Mouse (Mus musculus) heart, adult 2 months (tissue): ENCODE data around the gene Sde2. TPM values are rescaled to one million over a fixed set of nuclear protein-coding genes. Genes with fewer than 3 reads are reported as not detected.

Experiments used
- DNase-seq, 2 experiments: peaks; one replicate each; pipeline ENCODE4 v3.0.0; 2021
- H3K27ac ChIP-seq: fragments of 200-600 bp; 2 replicates; pipeline ENCODE4 v1.8.1; 2022
- H3K27me3 ChIP-seq: fragments of 200-500 bp; 2 replicates; pipeline ENCODE4 v1.6.1; 2012; ENCODE audit warnings: mild to moderate bottlenecking, low read length, inconsistent platforms, mixed read lengths; ENCODE audit not compliant: control insufficient read depth, insufficient read depth
- H3K36me3 ChIP-seq: fragments of 200-500 bp; 2 replicates; pipeline ENCODE4 v1.6.1; 2012; ENCODE audit warnings: low read length, inconsistent platforms; ENCODE audit not compliant: control insufficient read depth, insufficient read depth
- H3K4me1 ChIP-seq: fragments of 200-500 bp; 2 replicates; pipeline ENCODE4 v1.6.1; 2011; ENCODE audit warnings: low read length; ENCODE audit not compliant: control insufficient read depth, insufficient read depth
- H3K4me3 ChIP-seq: fragments of 200-600 bp; 2 replicates; pipeline ENCODE4 v1.8.1; 2022
- H3K79me2 ChIP-seq: fragments of 200-500 bp; replicated peaks from 2 replicates; pipeline ENCODE4 v1.6.1; 2012; ENCODE audit warnings: mild to moderate bottlenecking, inconsistent platforms, low read length, moderate library complexity, mixed read lengths; ENCODE audit not compliant: control insufficient read depth, insufficient read depth
- H3K9ac ChIP-seq: fragments of 200-500 bp; 2 replicates; pipeline ENCODE4 v1.6.1; 2012; ENCODE audit warnings: low read depth, mild to moderate bottlenecking, control low read depth, inconsistent platforms, low read length, mixed read lengths
- CTCF ChIP-seq: fragments of 200-600 bp; IDR thresholded peaks from 2 replicates; pipeline ENCODE4 v1.8.1; 2022; ENCODE audit warnings: antibody characterized with exemption, mild to moderate bottlenecking, moderate library complexity
- EP300 ChIP-seq: fragments of 200-500 bp; IDR thresholded peaks from 2 replicates; pipeline ENCODE4 v1.6.1; 2011; ENCODE audit warnings: low read depth, low read length, control low read depth; ENCODE audit not compliant: insufficient read depth
- POLR2A ChIP-seq: fragments of 200-500 bp; IDR thresholded peaks from 2 replicates; pipeline ENCODE4 v1.6.1; 2011; ENCODE audit warnings: mild to moderate bottlenecking, low read depth, low read length, control low read depth; ENCODE audit not compliant: insufficient read depth
- WGBS: fragments of 180-500 bp; shearing (Covaris S2); methylation state at CpG from one replicate; pipeline ENCODE4 v1.1.7; 2018; 5-methylcytosine and 5-hydroxymethylcytosine counted together
- intact Hi-C: fragments of 180-260 bp; cut with DNase I; formaldehyde crosslinking; loops from one replicate; pipeline ENCODE4 v1.15.1; 2025
- polyA plus RNA-seq: library from polyadenylated mRNA; depleted of rRNA; stranded (reverse); fragments of >200 nt; gene quantifications from 2 replicates; pipeline ENCODE4 v1.2.3, GENCODE M21; 2012
- total RNA-seq, 2 experiments: library from RNA; stranded (reverse); gene quantifications; 2 replicates each; pipeline ENCODE4 v1.2.3; 2021

The Sde2 gene
- total and polyA plus RNA-seq, 3 experiments: 5.0 to 12.1 (median 11.7) TPM

GRCm38 (mm10) chr1:180905876-180906275 is 54.9 kb downstream of the Sde2 start:
- intact Hi-C loops: loop anchor here (2.0 to 10.0 kb wide), 2 partner anchors 37 to 139 kb away; partner anchors contain the start of gene Tmem63a
- no peaks in the 10 kb centered on the region for H3K79me2 ChIP-seq
- no peak overlapping the region for H3K27ac ChIP-seq
- no peaks in the 10 kb centered on the region for H3K27me3 ChIP-seq
- no peaks in the 10 kb centered on the region for H3K36me3 ChIP-seq
- no peak for DNase-seq
- WGBS: 91% methylated on average over 17 of the region's 17 CpGs
- H3K4me3 ChIP-seq: no peak overlapping the region
- H3K9ac ChIP-seq: no peak overlapping the region
- H3K4me1 ChIP-seq: peaks cover 3% of the 10 kb centered on the region
- TF ChIP-seq EP300: no peak
- no peak for TF ChIP-seq CTCF
- no peak for TF ChIP-seq POLR2A

- no peak for DNase-seq
- H3K79me2 ChIP-seq: no peaks in the 10 kb centered on the region
- no peak overlapping the region for H3K27ac ChIP-seq
- no peaks in the 10 kb centered on the region for H3K36me3 ChIP-seq
- peaks cover 3% of the 10 kb centered on the region for H3K4me1 ChIP-seq
- intact Hi-C loops: loop anchor here (10.0 kb wide), 1 partner anchor 138 kb away; no protein-coding TSS in a partner anchor
- TF ChIP-seq POLR2A (no peak), CTCF (no peak), EP300 (no peak)
- no peaks in the 10 kb centered on the region for H3K27me3 ChIP-seq
- WGBS: 93% methylated on average over 24 of the region's 24 CpGs
- no peak overlapping the region for H3K4me3 ChIP-seq
- H3K9ac ChIP-seq: no peak overlapping the region
These were observed 55.7 kb downstream of the Sde2 start for GRCm38 (mm10) chr1:180906461-180907147.

DNA sequence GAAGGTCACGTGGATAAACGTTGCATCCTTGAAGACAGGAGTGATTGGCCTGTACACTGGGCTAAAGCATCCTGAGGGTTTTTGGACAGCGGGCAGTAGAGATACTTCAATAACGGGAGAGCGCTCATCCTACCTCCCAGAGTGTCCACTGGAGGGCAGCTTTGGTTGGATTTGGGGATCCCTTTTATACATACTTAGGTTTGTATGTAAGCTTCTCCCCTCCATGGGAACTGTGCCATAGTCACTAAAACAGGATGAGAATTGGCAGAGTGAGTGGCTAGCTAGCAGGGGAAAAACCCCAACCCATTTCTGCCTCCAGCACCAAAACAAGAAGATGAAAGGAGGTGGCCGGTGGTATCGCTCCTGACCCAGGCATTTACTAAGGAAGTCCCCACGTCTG is 60.2 kb downstream of the Sde2 start:
- Histone ChIP-seq H3K27me3 (no peaks in the 10 kb centered on the region), H3K4me3 (no peak overlapping the region), H3K79me2 (no peaks in the 10 kb centered on the region), H3K9ac (no peak overlapping the region), H3K36me3 (no peaks in the 10 kb centered on the region), H3K27ac (no peak overlapping the region), H3K4me1 (no peaks in the 10 kb centered on the region)
- intact Hi-C loops: no loop called here
- DNase-seq: no peak
- TF ChIP-seq CTCF: peak; percentile 51
- TF ChIP-seq EP300: no peak
- no peak for TF ChIP-seq POLR2A
- 29% methylated on average over 8 of the region's 8 CpGs for WGBS

GRCm38 (mm10) chr1:180911653-180912287 is 60.8 kb downstream of the Sde2 start:
- Histone ChIP-seq H3K4me3 (no peak overlapping the region), H3K27me3 (no peaks in the 10 kb centered on the region), H3K9ac (no peak overlapping the region), H3K27ac (no peak overlapping the region), H3K36me3 (no peaks in the 10 kb centered on the region), H3K4me1 (no peaks in the 10 kb centered on the region), H3K79me2 (no peaks in the 10 kb centered on the region)
- TF ChIP-seq CTCF: no peak
- TF ChIP-seq POLR2A: no peak
- no peak for TF ChIP-seq EP300
- WGBS: 51% methylated on average over 20 of the region's 20 CpGs
- intact Hi-C loops: no loop called here
- no peak for DNase-seq

DNA sequence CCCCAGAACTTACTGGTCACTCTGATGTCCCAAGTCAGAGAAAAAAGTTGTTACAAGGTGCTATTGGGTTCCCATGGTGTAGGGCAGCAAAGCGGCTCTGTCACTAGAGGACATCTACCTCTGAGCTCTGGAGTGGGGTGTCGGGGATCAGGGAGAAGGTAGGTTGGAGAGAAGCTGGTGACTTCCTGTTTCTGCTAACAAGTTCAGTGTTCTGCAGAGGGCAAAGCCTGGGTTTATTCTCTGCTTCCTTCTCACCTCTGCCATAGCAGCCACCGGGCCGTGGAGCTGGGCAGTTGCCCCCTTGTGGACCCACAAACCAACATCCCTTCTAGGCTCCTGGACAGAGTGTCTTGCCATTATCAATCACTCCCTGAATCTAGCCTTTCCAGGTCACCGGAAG is 61.9 kb downstream of the Sde2 start:
- TF ChIP-seq POLR2A (no peak), CTCF (no peak), EP300 (no peak)
- WGBS: 84% methylated on average over 5 of the region's 5 CpGs

GRCm38 (mm10) chr1:180913797-180914196 is 62.9 kb downstream of the Sde2 start:
- no peaks in the 10 kb centered on the region for H3K27me3 ChIP-seq
- TF ChIP-seq CTCF: no peak
- no peak for TF ChIP-seq POLR2A
- no peak for TF ChIP-seq EP300
- no peaks in the 10 kb centered on the region for H3K79me2 ChIP-seq
- H3K4me1 ChIP-seq: no peaks in the 10 kb centered on the region
- H3K9ac ChIP-seq: no peak overlapping the region
- DNase-seq: no peak
- no peak overlapping the region for H3K4me3 ChIP-seq
- H3K36me3 ChIP-seq: no peaks in the 10 kb centered on the region
- WGBS: 41% methylated on average over 4 of the region's 4 CpGs
- intact Hi-C loops: no loop called here
- H3K27ac ChIP-seq: no peak overlapping the region

More for the DNA sequence above, 61.9 kb downstream of the Sde2 start:
- no peaks in the 10 kb centered on the region for H3K4me1 ChIP-seq
- no peak overlapping the region for H3K27ac ChIP-seq
- H3K27me3 ChIP-seq: no peaks in the 10 kb centered on the region
- no peak for DNase-seq
- no peak overlapping the region for H3K9ac ChIP-seq
- no peaks in the 10 kb centered on the region for H3K79me2 ChIP-seq
- H3K4me3 ChIP-seq: no peak overlapping the region
- H3K36me3 ChIP-seq: no peaks in the 10 kb centered on the region
- intact Hi-C loops: no loop called here
